Mouse (Mus musculus): Measurements from ENCODE around the gene Tspan9.

DNA sequence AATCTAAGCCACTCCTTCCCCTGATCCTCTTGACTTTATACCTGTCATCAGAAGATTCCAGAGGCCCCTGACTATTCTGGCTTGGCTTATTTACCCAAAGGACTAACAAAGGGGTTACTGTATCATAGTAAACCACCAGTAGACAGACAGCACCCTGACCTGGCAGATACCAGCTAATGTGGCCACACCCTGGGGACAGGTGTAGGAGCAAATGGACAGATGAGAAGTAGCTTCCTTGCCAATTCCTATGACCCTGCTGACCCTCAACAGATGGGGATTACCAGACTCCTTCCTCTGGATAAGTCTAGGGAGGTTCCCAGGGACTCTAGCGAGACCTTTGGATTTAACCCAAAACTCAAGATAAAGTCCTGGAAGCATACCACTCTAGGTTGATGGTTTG is 183.2 kb downstream of the Tspan9 start:
- TF ChIP-seq POLR2A (IDR thresholded peaks at IDR 0.05; ENCODE audit: low read depth, low read length) (no peak), CTCF (IDR thresholded peaks at IDR 0.05; ENCODE audit: extremely low read depth, insufficient read depth, insufficient read length, insufficient replicate concordance) (no peak)
